Mouse (Mus musculus) bone marrow, adult 2 months (tissue): ENCODE measurements at regions not wholly inside any gene's neighbourhood (a gene's known extent, or its start where the extent isn't known, plus 50 kb on each side); places are given as distances from the start of the nearest gene placed in this dataset.

Experiments used
- CTCF ChIP-seq: fragments of 200-500 bp; IDR thresholded peaks from 2 replicates; pipeline ENCODE4 v1.5.1; 2011; ENCODE audit warnings: low read length, control low read depth; ENCODE audit not compliant: control insufficient read depth, insufficient read depth
- POLR2A ChIP-seq: fragments of 200-500 bp; IDR thresholded peaks from 2 replicates; pipeline ENCODE4 v1.6.1; 2011; ENCODE audit warnings: low read depth, mild to moderate bottlenecking, control low read depth, low read length, borderline replicate concordance; ENCODE audit not compliant: control insufficient read depth

GRCm38 (mm10) chr1:76053378-76054171, 507.5 kb downstream of the Slc4a3 start:
- TF ChIP-seq POLR2A (no peak), CTCF (no peak)
